Mouse (Mus musculus): ENCODE measurements around the gene Pten.
"Not testable (repeated sequence)": the region's sequence is repeated elsewhere in the genome, so short reads cannot be mapped to it uniquely, and the experiment has no call there.

The Pten gene

DNA sequence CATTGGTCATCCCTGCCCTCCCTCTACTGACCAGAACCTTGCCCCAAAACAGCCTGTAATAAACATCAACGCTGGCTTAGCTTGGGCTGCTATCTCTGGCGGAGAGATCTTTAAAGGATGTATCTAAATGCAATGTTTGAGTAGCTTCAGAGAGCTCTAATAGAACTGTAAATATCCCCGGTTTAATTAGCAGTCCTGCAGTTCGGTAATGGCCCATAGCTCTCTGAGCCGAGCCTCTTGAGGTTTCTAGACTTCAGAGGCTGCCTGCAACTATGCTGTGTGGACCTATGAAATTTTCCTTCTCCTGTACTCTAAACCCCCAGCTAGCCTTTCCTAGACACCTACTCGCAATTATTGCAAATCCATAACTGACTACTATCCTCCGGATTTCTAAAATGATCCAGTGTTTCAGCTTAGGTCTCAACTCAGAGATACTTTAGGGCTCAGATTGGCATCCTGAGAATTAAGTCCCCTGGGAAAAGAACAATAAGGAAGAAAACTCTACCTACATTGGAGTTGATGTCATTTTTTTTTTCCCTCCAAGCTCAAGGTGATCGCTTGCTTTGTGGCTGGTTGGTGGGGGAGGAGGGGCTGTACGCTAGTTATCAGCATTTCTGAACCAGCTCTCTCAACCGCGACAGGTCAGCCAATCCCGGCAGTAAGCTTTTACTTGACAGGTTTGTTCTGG lies 2.0 kb upstream of the Pten start:
- DNase-seq, result no peak

DNA sequence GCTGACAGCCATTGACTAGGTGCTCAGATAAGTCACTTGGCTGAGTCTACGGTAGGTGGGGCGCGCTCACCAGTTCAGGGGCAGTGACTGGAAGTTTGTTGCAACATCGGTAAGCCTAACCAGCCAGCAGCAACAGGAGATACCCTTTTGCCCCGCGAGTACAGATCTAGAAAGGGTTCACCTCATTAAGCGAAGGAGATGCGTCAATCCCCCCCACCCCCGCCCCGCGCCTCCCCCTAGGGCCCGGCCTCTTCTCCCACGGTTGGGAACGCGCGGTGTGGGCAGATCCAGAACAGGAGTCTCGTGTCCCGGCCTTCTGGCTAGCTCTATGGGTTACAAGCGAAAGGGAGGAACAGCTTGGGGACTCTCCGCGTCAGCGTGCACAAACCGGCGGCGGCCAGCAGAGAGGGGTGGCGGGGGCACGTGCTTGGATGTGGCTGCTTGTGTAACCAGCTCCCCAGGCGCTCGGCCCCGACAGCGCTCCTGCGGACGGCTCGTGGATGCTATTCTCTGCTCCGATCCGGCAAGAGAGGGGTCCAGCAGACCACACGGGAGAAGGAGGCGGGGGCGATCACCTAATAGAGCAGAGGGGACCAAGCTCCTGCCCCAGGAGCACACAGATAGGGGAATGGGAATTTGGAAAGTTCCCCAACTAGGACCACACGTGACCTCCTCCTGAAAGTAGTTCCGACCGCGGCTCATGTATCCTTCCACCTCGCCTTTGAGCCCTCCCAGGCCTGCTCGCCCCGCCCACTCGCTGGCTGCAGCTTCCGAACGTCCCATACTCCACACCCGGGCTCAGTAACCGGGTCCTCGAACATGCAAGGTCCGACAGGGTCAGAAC lies 1.3 kb upstream of the Pten start:
- peak; percentile 98 for DNase-seq

DNA sequence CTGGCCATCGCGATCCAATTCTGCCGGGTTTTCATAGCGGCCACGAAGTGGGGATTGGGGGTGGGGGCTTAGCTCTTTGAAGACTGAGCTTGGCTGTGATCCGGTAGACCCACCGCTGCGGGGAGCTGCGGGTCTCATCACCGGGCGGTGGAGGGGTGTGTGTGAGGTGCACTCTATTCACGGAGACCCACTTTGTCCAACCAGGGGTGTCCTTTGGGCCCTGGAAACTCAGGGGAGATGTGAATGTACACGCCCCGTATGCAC lies 729 bp upstream of the Pten start:
- no peak for DNase-seq

DNA sequence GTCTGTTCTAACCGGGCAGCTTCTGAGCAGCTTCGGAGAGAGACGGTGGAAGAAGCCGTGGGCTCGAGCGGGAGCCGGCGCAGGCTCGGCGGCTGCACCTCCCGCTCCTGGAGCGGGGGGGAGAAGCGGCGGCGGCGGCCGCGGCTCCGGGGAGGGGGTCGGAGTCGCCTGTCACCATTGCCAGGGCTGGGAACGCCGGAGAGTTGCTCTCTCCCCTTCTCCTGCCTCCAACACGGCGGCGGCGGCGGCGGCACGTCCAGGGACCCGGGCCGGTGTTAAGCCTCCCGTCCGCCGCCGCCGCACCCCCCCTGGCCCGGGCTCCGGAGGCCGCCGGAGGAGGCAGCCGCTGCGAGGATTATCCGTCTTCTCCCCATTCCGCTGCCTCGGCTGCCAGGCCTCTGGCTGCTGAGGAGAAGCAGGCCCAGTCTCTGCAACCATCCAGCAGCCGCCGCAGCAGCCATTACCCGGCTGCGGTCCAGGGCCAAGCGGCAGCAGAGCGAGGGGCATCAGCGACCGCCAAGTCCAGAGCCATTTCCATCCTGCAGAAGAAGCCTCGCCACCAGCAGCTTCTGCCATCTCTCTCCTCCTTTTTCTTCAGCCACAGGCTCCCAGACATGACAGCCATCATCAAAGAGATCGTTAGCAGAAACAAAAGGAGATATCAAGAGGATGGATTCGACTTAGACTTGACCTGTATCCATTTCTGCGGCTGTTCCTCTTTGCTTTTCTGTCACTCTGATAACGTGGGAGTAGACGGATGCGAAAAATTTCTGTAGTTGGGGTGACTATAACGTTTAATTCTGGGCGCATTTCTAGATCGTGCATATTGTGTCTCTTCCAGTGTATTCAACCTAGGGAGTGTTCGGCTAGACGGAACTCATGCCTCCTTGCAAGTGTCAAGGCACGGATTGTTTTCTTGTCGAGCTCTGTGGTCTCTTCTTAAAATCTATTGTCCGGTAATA lies 815 bp downstream of the Pten start:
- peak; percentile 74 for DNase-seq

DNA sequence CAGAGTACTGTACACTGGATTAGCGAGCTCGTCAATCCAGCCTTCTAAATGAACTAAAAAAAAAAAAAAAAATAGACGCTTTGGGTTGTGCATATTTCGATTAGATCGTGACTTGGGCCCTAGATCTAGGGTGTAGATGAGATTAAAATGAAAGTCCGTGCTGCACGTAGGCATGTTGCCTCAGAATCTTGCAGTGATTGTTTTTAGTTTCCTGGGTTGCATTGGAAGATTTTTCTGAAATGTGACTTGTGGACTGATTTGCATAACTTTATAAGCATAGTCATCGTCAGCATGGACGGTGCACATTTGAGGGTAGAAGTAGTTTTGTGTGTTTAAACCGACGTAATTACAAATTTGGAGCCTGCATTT lies 1.5 kb downstream of the Pten start:
- DNase-seq, result no peak

DNA sequence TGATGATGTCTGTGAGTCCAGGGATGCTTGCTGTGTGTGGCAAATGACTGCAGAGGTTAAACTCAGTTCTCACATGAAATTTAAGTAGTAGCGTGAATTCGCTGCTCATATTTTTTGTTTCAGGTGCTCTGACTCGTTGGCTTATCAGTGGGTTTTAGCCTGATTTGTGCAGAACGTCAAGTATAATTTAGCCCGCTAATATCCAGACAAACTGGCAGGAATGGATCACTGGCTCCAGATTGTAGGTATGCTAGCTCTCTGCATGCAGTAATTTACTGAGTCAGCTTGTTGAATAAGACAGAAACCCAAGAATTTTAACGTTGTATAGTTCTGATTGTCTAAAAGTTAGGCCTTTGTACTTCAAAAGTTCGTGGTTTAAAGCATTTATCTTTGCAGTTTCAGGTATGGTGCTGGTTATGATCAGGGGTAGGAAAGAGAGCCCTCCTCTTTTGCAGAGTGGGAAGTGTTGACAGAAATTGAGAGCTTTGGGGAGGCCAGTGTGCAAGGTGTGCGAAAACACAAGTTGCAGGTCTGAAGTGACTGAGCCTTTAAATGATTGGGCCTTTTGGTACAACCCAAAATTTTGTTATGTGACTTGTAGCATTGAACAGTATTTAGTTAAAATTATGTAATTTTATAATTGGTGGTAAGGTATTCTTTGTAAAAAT lies 2.2 kb downstream of the Pten start:
- no peak for DNase-seq

DNA sequence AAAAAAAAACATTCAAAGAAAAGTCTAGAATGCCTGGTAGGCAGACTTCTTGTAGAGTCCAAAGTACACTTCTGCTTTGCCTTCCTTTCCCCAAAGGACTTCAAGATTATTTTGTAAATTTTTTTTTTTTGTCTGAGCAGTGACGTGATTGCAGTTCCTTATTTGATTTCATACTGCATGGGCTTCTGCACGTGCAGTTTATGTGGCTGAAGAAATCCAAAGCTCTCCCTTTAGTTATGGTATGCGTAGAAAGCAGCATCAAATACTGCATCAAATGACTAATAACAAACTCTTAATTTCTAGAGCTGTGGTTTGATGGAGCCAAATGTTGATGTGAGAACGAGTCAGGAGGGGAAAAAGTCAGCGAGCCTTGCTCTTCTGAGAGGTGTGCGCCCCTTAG lies 3.2 kb downstream of the Pten start:
- DNase-seq, result no peak

DNA sequence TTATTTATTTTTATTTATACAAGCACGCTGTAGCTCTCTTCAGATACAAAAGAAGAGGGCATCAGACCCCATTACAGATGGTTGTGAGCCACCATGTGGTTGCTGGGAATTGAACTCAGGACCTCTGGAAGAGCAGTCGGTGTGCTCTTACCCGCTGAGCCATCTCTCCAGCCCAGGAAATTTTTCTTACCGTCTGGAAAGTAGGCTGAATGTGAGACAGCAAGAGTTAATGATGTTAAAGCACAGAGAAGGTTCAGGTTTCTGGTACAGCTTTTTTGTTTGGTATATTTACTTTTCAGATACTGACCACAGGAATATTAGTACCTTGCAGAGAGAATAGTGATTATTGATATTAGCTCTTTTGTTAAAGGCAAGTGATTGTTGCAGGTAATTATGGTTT lies 3.9 kb downstream of the Pten start:
- DNase-seq, result no peak

DNA sequence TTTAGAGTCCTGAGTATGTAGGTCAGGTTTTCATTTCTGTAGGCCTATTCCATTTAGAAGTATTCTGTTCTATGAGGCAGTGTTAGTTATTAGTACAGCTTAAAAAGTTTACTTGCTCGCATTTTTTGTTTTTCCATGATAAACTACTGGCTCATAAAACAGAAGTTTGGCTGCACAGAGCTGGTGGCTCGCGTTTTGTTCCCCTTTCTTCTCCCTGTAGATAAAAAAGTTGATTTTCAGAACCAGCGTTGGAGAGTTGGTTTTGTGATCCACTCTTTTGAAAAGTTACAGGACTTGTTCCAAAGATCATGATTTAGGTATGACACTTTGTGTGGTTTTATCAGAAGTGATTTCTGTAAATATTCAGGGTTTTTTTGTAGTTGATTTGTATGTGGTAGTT lies 5.2 kb downstream of the Pten start:
- no peak for DNase-seq

DNA sequence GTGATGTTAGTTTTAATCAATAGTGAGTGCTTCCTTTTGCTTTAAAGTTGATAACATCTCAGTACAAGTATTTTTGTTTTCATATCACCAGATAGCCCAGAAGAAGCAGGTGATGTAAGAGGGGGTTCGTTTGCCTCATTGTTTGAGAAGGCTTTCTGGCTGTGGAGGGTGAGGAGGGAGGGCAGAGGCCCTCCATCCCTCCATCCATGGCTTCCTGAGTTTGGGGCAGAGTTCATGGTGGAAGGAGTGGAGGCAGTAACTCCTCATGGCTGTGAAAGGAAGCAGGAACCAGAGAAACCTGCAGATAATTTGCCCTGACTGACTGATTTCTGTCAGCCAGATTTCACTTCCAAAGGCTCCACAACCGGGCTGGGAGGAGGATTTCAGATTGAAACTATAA lies 21.1 kb downstream of the Pten start:
- DNase-seq, result no peak

DNA sequence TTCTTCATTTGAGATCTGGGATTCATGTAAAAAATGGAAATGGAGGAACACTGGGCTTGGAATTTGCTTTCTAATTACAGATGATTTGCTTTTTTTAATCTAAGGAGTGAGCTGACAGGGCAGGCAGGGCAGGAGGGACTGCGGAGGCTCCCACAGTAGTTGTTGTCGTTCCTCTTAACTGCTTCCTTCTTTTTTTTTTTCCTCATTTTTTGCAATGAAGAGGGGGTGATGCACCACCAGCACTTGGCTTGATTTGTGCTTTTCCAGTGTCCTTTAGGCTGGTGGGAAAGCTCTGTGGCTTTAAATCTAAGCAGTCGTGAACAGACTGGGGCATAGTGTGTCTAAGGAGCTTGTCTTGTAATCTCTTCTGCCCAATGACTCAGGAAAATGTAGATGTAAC lies 21.8 kb downstream of the Pten start:
- no peak for DNase-seq

DNA sequence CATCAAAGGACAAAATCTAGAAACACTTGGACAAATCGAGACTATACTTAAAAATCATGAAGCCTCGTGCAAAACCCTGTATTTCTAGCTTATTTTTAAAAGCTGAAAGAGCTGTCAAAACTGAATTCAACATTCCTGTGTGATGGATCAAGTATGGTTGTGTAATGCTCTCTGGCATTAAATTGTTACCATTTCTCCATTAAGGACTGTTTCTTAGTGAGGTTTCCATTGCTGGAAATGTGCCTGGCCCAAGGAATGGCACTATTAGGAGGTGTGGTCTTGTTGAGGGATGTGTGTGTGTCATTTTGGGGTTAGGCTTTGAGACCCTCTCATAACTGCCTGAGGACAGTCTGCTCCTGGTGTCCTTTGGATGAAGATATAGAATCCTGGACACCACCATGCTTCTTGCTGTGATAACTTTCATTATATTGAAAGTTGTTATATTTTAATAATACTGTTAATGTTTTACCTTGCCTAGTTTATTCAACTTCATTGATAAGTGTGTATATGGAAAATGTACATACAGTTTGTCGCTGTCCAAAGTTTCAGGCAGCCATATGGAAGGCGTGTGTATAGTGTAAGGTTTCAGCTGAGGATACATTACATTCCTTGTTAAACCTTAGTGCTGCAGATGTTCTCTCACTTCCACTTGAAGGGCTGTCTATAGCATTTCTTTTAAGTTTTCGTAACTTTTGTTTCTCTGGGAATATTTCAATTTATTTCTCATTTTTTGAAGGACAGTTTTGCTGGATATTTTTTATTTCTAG lies 24.2 kb downstream of the Pten start:
- no peak for DNase-seq

DNA sequence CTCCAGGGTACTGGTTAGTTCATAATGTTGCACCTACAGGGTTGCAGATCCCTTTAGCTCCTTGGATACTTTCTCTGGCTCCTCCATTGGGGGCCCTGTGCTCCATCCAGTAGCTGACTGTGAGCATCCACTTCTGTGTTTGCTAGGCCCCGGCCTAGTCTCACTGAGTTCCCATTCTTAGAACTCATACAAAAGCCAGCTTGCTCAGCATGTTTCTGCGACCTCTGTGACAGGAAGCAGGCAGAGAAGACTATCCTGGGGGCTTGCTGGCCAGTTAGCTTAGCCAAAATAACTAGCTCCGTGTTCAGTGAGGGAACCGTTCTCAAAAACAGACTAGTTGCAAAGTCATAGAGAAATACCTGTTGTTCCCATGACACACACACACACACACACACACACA lies 30.1 kb downstream of the Pten start:
- DNase-seq, result peak; percentile 16

DNA sequence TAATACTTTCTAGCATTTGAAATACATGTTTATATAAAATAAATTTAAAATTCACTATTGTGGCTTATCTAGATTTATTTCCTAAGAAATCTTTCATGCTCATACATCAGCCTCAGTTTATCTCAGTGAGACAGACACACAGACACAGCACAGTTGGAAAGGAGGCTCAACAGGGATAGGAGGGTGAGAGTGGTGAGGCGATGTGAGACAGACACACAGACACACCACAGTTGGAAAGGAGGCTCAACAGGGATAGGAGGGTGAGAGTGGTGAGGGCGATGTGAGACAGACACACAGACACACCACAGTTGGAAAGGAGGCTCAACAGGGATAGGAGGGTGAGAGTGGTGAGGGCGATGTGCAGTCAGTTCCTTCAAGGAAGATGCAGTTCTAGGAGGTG lies 30.7 kb downstream of the Pten start:
- not testable (repeated sequence) for DNase-seq

DNA sequence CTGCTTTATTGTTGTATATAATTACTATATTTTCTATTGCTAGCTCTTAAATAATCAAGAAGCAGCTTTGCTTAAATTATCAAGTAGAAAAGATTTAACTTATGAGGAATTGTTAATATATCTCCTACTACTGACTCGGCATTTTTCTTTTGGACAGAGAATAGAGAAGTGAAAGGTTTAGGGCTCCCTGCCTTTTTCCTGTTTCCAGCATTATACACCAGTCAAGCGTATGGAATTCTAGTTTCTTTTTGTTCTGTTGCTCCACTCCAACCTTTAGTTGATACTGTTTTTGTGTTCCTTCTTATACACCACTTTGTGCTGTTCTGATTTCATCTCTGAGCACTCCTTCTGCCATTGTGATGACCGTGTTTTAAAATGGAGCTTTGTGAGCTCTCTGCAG lies 32.2 kb downstream of the Pten start:
- DNase-seq, result no peak

DNA sequence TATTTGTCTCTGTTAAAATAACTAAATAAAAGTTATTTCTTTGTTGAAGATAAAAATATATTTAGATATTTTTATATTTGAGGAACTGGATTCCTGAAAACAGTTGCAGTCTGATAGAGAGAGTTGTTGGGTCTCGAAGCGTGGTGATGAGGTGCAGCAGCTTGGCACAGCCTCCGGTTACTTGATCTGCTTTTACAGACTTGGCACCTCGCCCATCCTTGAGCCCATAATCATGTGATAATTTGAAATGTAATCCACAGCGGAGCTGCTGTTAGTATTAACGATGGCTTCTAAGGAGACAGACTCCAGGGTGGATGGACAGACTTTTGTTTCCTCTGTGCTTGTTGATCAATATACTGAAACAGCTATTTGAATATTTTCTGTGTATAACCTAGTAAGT lies 35.3 kb downstream of the Pten start:
- peak; percentile 83 for DNase-seq

DNA sequence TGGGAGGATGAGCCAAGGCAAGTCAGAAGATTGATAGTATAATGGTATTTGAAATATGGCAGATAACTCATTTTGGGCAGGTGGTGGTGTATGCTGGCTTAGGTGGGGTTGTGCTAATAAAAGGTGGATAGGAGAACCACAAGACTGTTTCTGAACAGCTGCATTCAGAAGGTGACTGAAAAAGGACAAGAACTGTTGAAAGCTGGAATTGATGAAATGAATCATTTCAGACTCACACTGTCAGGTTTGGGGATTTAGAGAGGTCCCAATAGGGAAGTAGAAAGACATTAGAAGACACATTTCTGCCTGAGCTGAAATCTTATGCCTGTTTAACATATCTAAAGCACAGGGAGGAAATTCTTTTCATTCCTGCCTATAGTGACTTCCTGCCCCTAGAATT lies 36.6 kb downstream of the Pten start:
- no peak for DNase-seq

DNA sequence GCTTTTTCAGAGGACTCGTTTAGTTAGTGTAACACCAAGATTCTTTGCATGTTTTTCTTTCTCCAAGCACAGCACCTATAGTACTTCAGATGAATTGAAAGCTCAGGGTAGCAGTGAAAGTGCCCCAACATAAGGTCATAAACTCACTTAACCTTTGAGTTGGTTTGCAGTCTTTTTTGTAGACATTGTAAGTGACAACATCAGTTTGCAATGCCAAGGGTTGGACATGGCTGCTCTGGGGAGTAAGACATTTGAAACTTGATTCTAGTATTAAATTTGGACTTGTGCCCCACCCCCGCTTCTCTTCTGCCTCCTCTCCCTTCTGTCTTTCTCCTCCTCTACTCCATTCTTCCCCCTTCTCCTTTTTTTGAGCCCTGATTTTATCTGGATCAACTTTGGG lies 43.3 kb downstream of the Pten start:
- DNase-seq, result no peak

DNA sequence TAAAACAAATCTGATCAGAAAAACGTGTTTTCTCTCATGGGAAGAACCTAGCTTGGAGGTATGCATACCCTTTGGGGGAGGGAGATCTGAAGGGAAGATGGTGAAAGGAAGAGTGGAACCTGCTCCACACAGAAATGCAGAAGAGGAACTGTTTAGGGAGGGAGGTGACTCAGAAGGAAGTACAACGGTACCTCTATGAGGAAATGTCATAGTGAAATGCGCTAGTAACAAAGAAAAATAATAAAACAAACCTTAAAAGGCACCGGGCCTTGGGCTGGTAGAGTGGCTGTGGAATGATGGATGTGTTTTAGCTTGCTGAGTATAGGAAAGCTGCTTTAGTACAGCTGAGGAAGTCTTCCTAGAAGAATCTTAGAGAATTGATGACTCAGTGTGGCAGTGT lies 47.4 kb downstream of the Pten start:
- no peak for DNase-seq

DNA sequence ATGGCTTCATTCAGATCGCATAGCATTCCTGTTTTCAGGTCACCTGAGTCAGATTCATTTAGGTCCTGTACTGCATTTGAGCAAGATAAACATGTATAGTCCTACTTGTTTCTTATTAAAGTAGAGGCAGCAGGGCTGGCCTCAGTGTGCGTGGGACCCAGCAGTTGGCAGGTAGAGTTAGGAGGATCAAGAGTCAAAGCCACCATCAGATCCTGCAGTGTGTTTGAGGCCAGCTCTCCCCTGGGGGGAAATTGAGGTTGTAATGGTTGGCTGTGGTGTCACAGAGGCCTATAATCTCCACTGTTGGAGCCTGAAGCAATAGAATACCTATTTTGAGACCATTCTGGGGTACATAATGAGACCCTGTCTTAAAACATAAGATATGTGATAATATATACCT lies 50.3 kb downstream of the Pten start:
- no peak for DNase-seq

DNA sequence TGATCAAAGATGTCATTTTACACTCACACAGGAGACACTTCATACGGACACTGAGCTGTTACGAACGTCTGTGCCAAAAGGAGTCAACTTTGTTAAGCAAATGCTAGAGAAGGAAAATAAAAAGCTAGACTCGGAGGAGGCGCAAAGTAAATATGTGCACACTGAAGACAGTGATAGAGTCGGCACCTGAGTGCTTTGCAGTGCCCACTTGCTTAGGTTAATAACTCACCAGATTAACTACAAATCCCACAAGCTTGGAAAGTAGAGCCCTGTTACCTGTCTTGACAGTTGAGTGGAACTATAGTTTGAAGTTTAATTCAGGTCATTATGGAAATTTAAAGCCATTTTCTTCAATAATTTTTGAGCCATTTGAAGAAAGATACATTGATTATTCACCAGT lies 51.4 kb downstream of the Pten start:
- DNase-seq, result no peak

DNA sequence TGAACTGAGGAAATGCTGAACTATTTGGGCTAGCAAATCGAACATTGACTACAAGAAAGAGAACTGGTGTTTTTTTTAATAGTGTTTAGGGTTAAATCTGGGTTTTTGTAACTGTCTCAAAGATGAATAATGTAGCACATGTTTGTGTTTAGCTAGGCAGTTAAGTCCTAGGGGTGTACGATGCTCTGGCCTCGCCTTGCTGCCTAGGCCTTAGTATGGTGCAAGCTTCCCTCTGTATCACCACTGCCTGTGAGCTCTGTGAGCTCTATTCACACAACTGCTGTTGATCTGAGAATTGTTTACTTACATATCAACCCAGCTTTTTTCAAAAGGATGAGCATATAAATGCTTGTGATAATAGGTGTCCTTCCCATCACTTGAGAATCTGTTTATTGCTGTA lies 51.8 kb downstream of the Pten start:
- no peak for DNase-seq

DNA sequence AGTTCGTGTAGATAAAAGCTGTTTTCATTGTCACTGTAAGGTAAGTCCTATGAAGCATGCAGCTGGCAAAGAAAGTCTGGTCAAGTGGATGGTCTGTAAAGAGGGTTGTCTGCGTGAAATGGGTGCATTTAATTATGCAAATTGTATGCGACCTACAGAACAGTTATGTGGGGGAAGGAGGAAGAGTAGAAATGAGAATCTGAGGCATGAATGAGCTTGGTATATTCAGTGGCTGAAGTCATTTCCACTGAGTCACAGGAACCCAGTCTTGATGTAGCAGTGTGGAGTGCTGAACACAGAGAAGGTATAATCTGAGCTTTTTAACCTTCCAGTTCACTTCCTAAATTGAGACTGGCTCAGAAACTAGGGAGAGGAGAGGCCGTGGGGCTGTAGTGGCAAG lies 61.5 kb downstream of the Pten start:
- DNase-seq, result no peak

All from kidney, postnatal 10 days (tissue).